Mouse (Mus musculus) layer of hippocampus, postnatal 14 days (tissue): ENCODE data around the gene Ubxn4. TPM values are rescaled to one million over a fixed set of nuclear protein-coding genes. Genes with fewer than 3 reads are reported as not detected.
A peak's percentile ranks its signal among the peaks of the same experiment; 100 is the strongest.
"Not testable (repeated sequence)": the region's sequence is repeated elsewhere in the genome, so short reads cannot be mapped to it uniquely, and the experiment has no call there.

Experiments
- DNase-seq, 2 experiments: peaks; one replicate each; pipeline ENCODE4 v3.0.0; 2021 to 2022; ENCODE audit warnings: low spot score in 2 of 2, mixed read lengths in 1 of 2
- long read RNA-seq, 2 experiments: library from polyadenylated mRNA; stranded (forward); transcript quantifications; one replicate each; pipeline ENCODE4 v2.0.0; 2021
- total RNA-seq, 2 experiments: library from RNA; stranded (reverse); gene quantifications; 2 replicates each; pipeline ENCODE4 v1.2.3; 2021

Ubxn4 gene
- total RNA-seq = 10 to 100 TPM; 58.2 to 59.7 TPM
- long read RNA-seq, experiment 1, full-length matches to known transcripts = 55 of 66 reads
- long read RNA-seq, experiment 1, partial matches to known transcripts = 2 of 66 reads
- long read RNA-seq, experiment 1, other reads (novel, unspliced or antisense) = 9 of 66 reads
- long read RNA-seq, experiment 2, full-length matches to known transcripts = 58 of 82 reads
- long read RNA-seq, experiment 2, partial matches to known transcripts = 5 of 82 reads
- long read RNA-seq, experiment 2, other reads (novel, unspliced or antisense) = 19 of 82 reads

GRCm38 (mm10) chr1:128243627-128243995 is at the start of gene Ubxn4:
Ubxn4 (plus strand) TSS chr1:128243964.
- DNase-seq = no peak

- no peak for DNase-seq
Measured at GRCm38 (mm10) chr1:128194011-128194410, 49.8 kb upstream of the Ubxn4 start.

GRCm38 (mm10) chr1:128197353-128197752 is 46.4 kb upstream of the Ubxn4 start:
- DNase-seq = no peak

- DNase-seq = no peak
Measured at GRCm38 (mm10) chr1:128213261-128213660, 30.5 kb upstream of the Ubxn4 start.

- DNase-seq = no peak
Measured at GRCm38 (mm10) chr1:128221886-128222285, 21.9 kb upstream of the Ubxn4 start.

- no peak for DNase-seq
Measured at GRCm38 (mm10) chr1:128223304-128223703, 20.5 kb upstream of the Ubxn4 start.

- DNase-seq = no peak
Measured at GRCm38 (mm10) chr1:128235181-128235580, 8.6 kb upstream of the Ubxn4 start.

- peak; percentile 92 to 95 for DNase-seq
Measured at GRCm38 (mm10) chr1:128243996-128244726, 397 bp downstream of the Ubxn4 start.

- peak in 1 of 2 experiments; percentile 20 for DNase-seq
Measured at GRCm38 (mm10) chr1:128244727-128245355, 1.1 kb downstream of the Ubxn4 start.

GRCm38 (mm10) chr1:128267061-128267460 is 23.3 kb downstream of the Ubxn4 start:
- not testable (repeated sequence) for DNase-seq

GRCm38 (mm10) chr1:128270731-128271130 is 27.0 kb downstream of the Ubxn4 start:
- no peak for DNase-seq

GRCm38 (mm10) chr1:128275908-128276307 is 32.1 kb downstream of the Ubxn4 start:
- DNase-seq = no peak

GRCm38 (mm10) chr1:128278563-128278962 is 34.8 kb downstream of the Ubxn4 start:
- no peak for DNase-seq

GRCm38 (mm10) chr1:128281753-128282152 is 38.0 kb downstream of the Ubxn4 start:
- no peak for DNase-seq

GRCm38 (mm10) chr1:128282924-128283323 is 39.2 kb downstream of the Ubxn4 start:
- DNase-seq = no peak

GRCm38 (mm10) chr1:128284157-128284690 is 40.5 kb downstream of the Ubxn4 start:
- DNase-seq = no peak

GRCm38 (mm10) chr1:128285136-128285535 is 41.4 kb downstream of the Ubxn4 start:
- DNase-seq = no peak

- DNase-seq = peak; percentile 43 to 65
Measured at GRCm38 (mm10) chr1:128290295-128290694, 46.5 kb downstream of the Ubxn4 start.

GRCm38 (mm10) chr1:128293524-128293923 is 49.8 kb downstream of the Ubxn4 start:
- DNase-seq = no peak

GRCm38 (mm10) chr1:128295296-128295695 is 51.5 kb downstream of the Ubxn4 start:
- no peak for DNase-seq

GRCm38 (mm10) chr1:128295717-128296528 is 52.2 kb downstream of the Ubxn4 start:
- DNase-seq = no peak
